Mouse (Mus musculus): ENCODE data around the gene Rfc2. TPM values are rescaled to one million over a fixed set of nuclear protein-coding genes. Genes with fewer than 3 reads are reported as not detected.

Gene Rfc2
- total RNA-seq (2018; cell fraction: chromatin; rRNA removed) = 100 to 1,000 TPM in 23 of 26 experiments, 10 to 100 TPM in 3; 50.1 to 375 (median 230) TPM
- total RNA-seq (2018; cell fraction: cytosol; rRNA removed) = 100 to 1,000 TPM in 3 of 26 experiments, 10 to 100 TPM in 23; 48.7 to 120 (median 76.1) TPM
- 100 to 1,000 TPM in 20 of 26 experiments, 10 to 100 TPM in 6; 41.1 to 290 (median 182) TPM for total RNA-seq (2018; cell fraction: nucleus; rRNA removed)
- polyA plus RNA-seq (2018) = 65.2 to 94.5 TPM (median 74.5 TPM) in 3 replicates

DNA sequence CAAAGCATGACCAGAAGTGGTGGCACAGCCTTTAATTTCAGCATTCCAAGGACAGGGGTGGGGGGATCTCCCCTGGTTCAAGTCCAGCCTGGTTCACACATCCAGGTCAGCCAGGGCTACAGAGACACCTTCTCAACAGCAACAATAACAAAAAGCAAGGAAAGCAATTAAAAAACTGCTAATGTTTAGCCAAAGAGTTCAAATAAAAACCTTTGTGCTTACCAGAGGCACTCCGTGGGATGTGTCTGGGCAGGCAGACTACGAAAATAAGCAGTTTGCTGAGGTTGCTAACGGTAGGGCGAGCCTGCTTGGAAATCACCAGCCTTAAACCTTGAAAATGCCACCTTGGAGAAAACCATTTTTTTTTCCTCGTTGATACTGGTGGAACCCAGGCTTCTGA lies at the start of gene Rfc2:
Gene Rfc2, plus strand, starts transcription at position 221 of the 400 bp plus-strand sequence.
- H3K27ac ChIP-seq = no peak within 1 kb of the TSS
- peaks cover 28% of the 10 kb centered on the region for H3K79me2 ChIP-seq (ENCODE audit: inconsistent target)
- no peaks in the 10 kb centered on the region for H3K36me3 ChIP-seq (ENCODE audit: inconsistent target)
- H3K4me3 ChIP-seq (ENCODE audit: inconsistent target) = no peak within 1 kb of the TSS
- WGBS (ENCODE audit: missing documents) = 96% methylated on average over 5 of the region's 5 CpGs

DNA sequence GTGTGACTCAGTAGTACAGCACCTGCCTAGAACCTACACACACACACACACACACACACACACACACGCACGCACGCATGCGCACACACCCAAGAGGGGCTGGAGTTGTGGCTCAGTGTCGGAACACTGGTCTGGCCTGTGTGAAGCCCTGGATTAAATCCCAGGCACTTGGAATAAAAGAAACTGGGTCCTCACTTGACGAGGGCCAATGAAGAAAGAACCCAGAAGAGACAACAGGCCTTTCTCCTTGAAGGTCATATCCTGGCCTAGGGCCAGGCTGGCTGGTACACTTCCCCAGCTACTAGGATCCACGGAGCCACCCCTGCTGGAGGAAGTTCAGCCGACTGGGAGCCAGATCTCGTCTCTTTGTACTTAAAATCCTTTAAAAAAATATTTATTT lies 49.6 kb upstream of the Rfc2 start:
- Histone ChIP-seq H3K36me3 (ENCODE audit: inconsistent target) (peaks cover 5% of the 10 kb centered on the region; the same call in 1 of the 2 replicates), H3K27ac (peak overlapping the region; percentile 29), H3K79me2 (ENCODE audit: inconsistent target) (peaks cover 19% of the 10 kb centered on the region; the same call in 1 of the 2 replicates), H3K4me3 (ENCODE audit: inconsistent target) (no peak overlapping the region)
- WGBS (ENCODE audit: missing documents) = 66% methylated on average over 9 of the region's 9 CpGs

DNA sequence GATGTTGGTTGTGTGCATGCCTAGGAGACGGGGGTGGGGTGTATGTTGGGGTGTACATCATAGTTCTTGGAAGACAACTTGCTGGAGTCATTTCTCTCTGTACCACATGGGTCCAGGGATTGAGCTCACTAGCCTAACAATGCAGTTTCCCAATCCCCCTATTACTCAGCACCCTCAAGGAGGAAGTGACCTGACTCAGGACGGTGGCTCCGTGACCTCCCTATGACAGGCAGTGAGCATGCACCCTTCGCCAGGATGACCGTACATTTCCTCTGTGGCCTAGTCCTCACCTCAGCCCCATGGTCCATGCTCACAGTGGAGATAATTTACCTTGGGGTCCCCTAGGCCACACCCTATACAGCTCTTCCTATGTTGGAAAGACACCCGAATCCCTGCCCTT lies 48.7 kb upstream of the Rfc2 start:
- Histone ChIP-seq H3K27ac (no peak overlapping the region; the same call in 1 of the 2 replicates), H3K4me3 (ENCODE audit: inconsistent target) (no peak overlapping the region), H3K36me3 (ENCODE audit: inconsistent target) (peaks cover 5% of the 10 kb centered on the region; the same call in 1 of the 2 replicates), H3K79me2 (ENCODE audit: inconsistent target) (peaks cover 27% of the 10 kb centered on the region; the same call in 1 of the 2 replicates)
- WGBS (ENCODE audit: missing documents) = 23% methylated on average over 6 of the region's 6 CpGs

DNA sequence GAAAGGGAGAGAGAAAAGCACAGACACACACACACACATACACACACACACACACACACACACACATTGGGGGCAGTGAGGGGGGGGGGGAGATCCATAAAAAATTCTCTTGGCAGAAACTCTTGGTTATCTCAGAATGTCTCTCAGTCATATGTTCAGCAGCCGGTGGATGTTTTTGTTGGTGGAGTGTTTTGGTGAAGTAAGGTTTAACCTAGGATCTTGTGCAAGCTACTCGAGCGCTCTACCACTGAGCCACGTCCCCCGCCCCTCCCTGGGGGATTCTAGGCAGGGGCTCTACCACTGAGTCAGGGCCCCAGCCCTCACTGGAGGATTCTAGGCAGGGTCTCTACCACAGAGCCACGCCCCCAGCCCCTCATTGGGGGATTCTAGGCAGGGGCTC lies 45.1 kb upstream of the Rfc2 start:
- no peak overlapping the region for H3K4me3 ChIP-seq (ENCODE audit: inconsistent target)
- no peak overlapping the region for H3K27ac ChIP-seq
- 85% methylated on average over 3 of the region's 6 CpGs for WGBS (ENCODE audit: missing documents)
- H3K79me2 ChIP-seq (ENCODE audit: inconsistent target) = peaks cover 43% of the 10 kb centered on the region; the same call in 1 of the 2 replicates
- H3K36me3 ChIP-seq (ENCODE audit: inconsistent target) = peaks cover 5% of the 10 kb centered on the region; the same call in 1 of the 2 replicates

DNA sequence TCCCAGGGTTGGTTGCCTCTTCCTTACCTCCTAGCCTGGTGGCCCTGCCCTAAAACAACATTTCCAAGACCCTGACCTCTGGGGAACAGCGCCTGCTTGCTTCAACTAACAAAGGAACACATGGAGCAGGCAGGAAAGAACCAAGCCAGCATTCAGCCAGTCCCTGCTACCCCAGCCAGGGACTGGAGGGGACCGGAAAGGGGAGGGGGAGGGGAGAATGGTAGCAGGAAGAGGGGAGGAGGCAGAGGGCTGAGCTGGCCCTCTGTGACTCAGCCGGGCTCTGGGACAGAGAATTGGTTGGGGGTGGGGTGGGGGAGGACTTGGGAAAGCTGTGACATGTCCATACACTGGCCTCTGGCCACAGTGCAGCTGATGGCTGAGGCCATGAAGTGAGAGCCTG lies 41.3 kb upstream of the Rfc2 start:
- Histone ChIP-seq H3K79me2 (ENCODE audit: inconsistent target) (peaks cover 76% of the 10 kb centered on the region; the same call in 1 of the 2 replicates), H3K36me3 (ENCODE audit: inconsistent target) (peaks cover 2% of the 10 kb centered on the region; the same call in 1 of the 2 replicates), H3K27ac (peak overlapping the region; percentile 64), H3K4me3 (ENCODE audit: inconsistent target) (no peak overlapping the region)
- 5% methylated on average over 3 of the region's 3 CpGs for WGBS (ENCODE audit: missing documents)

DNA sequence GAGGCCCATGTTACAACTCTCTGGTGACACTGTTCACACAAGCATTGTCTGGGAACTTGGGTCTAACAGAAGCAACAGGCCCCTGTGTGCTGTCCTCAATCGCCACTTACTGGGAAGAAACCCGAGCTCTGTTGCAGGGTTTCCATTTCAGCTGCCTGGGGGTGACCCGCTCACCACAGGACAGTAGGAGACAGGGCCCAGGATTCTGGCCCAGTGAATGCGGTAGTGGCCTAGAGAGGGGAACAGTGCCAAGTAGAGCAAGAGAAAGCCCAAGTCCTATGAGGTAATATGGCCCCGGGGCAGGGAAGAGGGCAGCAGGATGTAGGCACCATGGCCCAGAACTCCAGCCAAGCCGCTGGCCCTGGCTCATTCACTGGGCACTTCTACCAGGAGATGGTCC lies 40.3 kb upstream of the Rfc2 start:
- peak overlapping the region; percentile 64 for H3K27ac ChIP-seq
- no peak overlapping the region for H3K4me3 ChIP-seq (ENCODE audit: inconsistent target)
- peaks cover 86% of the 10 kb centered on the region for H3K79me2 ChIP-seq (ENCODE audit: inconsistent target)
- WGBS (ENCODE audit: missing documents) = 94% methylated on average over 5 of the region's 6 CpGs
- no peaks in the 10 kb centered on the region for H3K36me3 ChIP-seq (ENCODE audit: inconsistent target)

DNA sequence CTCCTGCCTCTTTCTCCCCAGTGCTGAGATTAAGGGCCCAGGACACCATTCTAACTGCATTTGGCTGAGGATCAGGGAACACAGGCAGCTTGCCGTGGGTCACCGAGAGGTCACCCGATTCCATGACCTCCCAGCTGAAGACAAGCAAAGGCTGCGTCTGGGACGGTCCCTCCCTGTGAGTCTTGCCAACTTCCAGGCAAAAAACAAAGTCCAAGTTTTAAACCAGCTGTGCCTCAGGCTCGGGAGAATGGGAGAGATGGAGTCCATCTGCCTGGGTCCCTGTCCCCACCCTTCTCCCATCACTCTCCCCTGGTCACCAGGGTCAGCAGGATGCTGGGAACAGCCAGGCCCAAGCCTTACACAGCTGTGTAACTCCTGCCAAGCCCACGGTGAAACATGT lies 39.5 kb upstream of the Rfc2 start:
- no peaks in the 10 kb centered on the region for H3K36me3 ChIP-seq (ENCODE audit: inconsistent target)
- H3K4me3 ChIP-seq (ENCODE audit: inconsistent target) = no peak overlapping the region
- WGBS (ENCODE audit: missing documents) = 90% methylated on average over 7 of the region's 7 CpGs
- H3K27ac ChIP-seq = no peak overlapping the region
- H3K79me2 ChIP-seq (ENCODE audit: inconsistent target) = peaks cover 92% of the 10 kb centered on the region

DNA sequence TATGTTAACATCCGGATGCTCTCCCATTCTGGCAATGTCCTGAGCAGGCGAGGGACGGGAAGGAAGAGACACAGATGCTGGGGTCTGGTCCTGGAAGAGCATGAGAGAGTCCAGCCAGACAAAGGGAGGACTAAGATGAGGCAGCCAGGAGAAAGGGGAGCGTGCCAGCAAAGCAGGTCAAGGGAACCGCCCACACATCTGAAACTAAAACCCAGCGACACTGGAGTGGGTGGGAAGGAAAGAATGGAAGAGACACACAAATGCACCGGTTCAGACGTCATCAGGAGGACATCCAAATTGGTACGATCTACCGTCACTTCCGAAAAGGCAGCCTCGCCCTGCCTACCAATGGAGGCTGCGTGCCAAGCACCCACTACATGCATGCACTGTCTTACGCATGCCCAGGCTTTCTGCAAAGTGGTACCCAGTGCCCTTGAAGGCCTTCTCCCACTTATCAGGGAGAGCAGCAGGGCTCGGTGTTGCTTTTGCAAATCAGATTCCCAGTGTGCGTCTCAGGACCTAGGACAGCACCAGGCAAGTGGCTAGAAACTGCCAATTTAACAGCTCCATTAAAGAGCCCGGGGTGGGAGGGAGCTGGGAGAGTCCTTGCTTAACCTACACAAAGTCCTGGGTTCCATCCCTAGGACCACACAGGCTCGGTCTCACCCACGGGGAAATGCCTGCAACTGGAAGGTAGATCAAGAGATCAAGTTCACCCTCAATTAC lies 36.5 kb upstream of the Rfc2 start:
- Histone ChIP-seq H3K4me3 (ENCODE audit: inconsistent target) (no peak overlapping the region), H3K36me3 (ENCODE audit: inconsistent target) (no peaks in the 10 kb centered on the region), H3K79me2 (ENCODE audit: inconsistent target) (peaks cover 99% of the 10 kb centered on the region), H3K27ac (no peak overlapping the region)
- WGBS (ENCODE audit: missing documents) = 95% methylated on average over 18 of the region's 19 CpGs

DNA sequence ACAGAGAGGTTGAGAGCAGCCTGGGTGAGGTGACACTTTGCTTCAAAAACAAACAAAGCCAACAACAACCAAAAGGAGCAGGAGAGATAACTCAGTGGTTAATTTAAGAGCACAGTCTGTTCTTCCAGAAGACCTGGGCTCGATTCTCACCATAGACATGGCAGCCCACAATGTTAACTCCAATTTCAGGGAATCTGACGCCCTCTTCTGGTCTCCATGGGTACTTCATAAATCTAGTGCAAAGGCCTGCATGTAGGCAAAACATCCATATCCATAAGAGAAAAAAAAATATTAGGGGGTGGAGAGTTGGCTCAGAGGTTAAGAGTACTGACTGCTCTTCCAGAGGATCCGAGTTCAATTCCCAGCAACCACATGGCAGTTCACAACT lies 35.9 kb upstream of the Rfc2 start:
- no peak overlapping the region for H3K27ac ChIP-seq
- no peak overlapping the region for H3K4me3 ChIP-seq (ENCODE audit: inconsistent target)
- H3K36me3 ChIP-seq (ENCODE audit: inconsistent target) = no peaks in the 10 kb centered on the region
- H3K79me2 ChIP-seq (ENCODE audit: inconsistent target) = peaks cover 99% of the 10 kb centered on the region
- 92% methylated on average over 3 of the region's 3 CpGs for WGBS (ENCODE audit: missing documents)

DNA sequence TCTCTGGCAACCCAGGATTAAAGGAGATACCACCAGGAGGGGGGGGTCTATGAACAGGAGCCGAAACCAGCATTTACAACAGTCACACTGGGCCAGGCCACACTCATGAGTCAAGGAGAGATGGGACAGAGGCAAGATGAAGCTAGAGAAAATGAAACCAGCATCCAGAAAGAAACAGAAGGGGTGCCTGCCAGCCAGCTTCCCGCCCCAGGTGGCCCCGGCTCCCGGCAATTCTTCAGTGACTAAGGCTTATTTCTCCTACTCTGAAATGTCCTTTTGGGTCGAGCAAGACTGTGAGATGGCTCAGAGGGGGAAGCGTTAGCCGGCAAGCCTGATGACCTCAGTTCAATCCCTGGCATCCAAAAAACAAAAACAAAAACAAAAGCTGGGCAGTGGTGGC lies 34.4 kb upstream of the Rfc2 start:
- Histone ChIP-seq H3K27ac (no peak overlapping the region), H3K36me3 (ENCODE audit: inconsistent target) (no peaks in the 10 kb centered on the region), H3K79me2 (ENCODE audit: inconsistent target) (peaks cover 100% of the 10 kb centered on the region), H3K4me3 (ENCODE audit: inconsistent target) (no peak overlapping the region)
- 72% methylated on average over 7 of the region's 7 CpGs for WGBS (ENCODE audit: missing documents)

DNA sequence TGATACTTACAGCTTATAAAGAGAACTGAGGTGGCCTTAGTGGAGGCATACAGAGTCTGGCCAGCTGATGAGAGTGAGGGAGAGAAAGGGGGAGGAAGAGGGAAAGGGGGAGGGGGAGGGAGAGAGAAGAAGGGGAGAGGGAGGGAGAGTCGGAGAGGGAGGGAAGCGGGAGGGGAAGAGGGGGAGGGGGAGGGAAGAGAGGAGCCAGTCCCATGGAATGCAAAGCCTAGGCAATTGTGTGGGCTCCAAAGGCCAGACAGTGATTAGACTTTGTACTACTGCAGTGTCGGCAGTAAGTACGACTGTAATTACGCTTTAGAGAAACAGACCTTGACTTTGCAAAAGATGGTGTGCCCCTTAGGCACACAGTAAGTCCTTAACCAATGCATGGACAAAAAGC lies 32.9 kb upstream of the Rfc2 start:
- Histone ChIP-seq H3K4me3 (ENCODE audit: inconsistent target) (no peak overlapping the region), H3K79me2 (ENCODE audit: inconsistent target) (peaks cover 85% of the 10 kb centered on the region), H3K36me3 (ENCODE audit: inconsistent target) (no peaks in the 10 kb centered on the region), H3K27ac (no peak overlapping the region)
- 92% methylated on average over 5 of the region's 5 CpGs for WGBS (ENCODE audit: missing documents)

DNA sequence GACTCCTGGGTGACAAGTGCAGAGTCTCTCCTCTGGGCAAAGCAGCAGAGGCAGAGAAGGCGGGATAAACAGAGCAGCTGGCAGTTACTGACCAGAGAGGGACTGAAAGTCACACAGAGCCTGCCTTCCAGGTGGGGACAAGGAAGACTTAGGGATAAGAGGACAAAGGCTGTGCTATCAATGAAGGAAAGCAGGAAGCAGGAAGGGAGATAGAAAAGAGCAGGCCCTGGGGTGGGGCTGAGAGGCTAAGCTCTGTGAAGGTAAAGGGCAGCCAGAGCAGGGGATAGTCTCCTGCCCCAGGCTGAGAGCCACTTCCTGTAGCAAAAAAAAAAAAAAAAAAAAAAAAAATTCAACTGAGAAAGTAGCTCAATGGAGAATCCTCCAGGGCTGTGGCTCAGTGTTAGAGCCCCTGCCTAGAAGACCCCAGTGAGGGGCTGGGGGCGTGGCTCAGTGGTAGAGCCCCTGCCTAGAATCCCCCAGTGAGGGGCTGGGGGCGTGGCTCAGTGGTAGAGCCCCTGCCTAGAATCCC lies 31.5 kb upstream of the Rfc2 start:
- H3K79me2 ChIP-seq (ENCODE audit: inconsistent target) = peaks cover 71% of the 10 kb centered on the region

DNA sequence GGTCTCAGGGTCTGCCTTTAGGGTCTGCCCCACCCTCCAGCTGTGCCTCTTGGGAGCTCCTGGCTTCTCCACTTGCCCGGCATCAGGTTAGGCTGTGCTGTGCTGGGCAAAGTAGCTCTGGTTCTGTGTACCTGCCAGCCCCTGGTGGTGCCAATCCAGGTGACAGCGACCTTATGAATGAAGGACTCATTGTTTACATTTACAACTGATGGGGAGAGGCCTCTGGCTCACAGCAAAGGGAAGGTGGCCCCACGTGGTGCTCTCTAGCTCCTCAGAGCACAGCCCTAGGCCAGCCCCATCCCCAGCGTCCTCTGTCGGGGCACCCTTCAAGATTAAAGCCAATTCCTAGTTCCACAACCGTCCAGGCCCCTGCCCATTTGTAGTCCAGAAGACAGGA lies 30.3 kb upstream of the Rfc2 start:
- H3K27ac ChIP-seq = no peak overlapping the region
- no peaks in the 10 kb centered on the region for H3K36me3 ChIP-seq (ENCODE audit: inconsistent target)
- peak overlapping the region; percentile 59 for H3K4me3 ChIP-seq (ENCODE audit: inconsistent target)
- peaks cover 59% of the 10 kb centered on the region for H3K79me2 ChIP-seq (ENCODE audit: inconsistent target)
- 33% methylated on average over 6 of the region's 6 CpGs for WGBS (ENCODE audit: missing documents)

More for the DNA sequence above, 31.5 kb upstream of the Rfc2 start:
- WGBS (ENCODE audit: missing documents) = 96% methylated on average over 2 of the region's 3 CpGs
- no peaks in the 10 kb centered on the region for H3K36me3 ChIP-seq (ENCODE audit: inconsistent target)
- H3K27ac ChIP-seq = no peak overlapping the region
- no peak overlapping the region for H3K4me3 ChIP-seq (ENCODE audit: inconsistent target)

DNA sequence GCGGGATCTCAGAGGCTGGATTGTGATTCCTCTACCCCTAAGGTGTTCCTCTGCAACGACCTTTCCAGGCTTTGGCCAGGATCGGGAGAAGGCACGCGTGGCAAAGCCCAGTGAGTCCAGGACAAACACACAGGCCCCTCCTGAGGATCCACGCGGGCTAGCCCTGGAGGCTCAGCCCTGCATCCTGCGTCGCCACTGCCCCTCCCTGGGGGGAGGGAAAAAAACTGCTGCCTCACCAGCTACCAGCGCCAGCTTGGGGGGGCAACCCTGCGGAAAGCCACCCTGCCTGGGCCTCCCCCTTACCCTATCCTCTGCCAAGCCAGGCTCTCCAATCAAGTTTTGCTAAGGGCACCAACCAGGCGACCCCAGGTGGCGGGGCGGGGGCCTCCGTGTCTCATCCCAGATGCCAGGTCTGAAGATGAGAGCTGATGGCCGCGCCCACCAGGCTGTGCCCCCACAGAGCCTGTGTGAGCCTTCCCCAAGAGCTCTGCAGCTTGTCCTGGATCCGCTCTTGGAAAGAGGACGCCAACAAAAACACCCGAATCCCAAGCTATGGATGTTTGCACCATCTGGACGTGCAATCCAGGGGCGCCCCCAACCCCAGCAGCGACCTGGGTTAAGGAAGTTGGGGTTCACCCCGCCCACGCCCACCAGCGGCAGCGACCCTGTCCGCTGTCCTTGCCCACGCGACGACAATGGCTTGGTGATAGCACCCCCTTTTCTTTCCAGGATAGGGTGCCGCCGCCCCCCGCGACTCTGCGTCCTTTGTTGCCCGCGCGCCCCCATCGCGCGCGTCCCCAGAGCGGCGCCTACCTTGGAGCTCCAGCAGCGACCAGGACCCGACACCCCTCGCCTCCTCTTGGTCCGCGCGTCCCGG lies 29.7 kb upstream of the Rfc2 start:
- peaks cover 53% of the 10 kb centered on the region for H3K79me2 ChIP-seq (ENCODE audit: inconsistent target)
- WGBS (ENCODE audit: missing documents) = 3% methylated on average over 52 of the region's 52 CpGs

More for the DNA sequence above, 29.7 kb upstream of the Rfc2 start:
- no peaks in the 10 kb centered on the region for H3K36me3 ChIP-seq (ENCODE audit: inconsistent target)
- H3K27ac ChIP-seq = no peak overlapping the region
- H3K4me3 ChIP-seq (ENCODE audit: inconsistent target) = peak overlapping the region; percentile 59

All from macrophage (primary cell).